Mouse (Mus musculus): ENCODE measurements at regions not wholly inside any gene's neighbourhood (a gene's known extent, or its start where the extent isn't known, plus 50 kb on each side); places are given as distances from the start of the nearest gene placed in this dataset.
"Not testable (repeated sequence)": the region's sequence is repeated elsewhere in the genome, so short reads cannot be mapped to it uniquely, and the experiment has no call there.

DNA sequence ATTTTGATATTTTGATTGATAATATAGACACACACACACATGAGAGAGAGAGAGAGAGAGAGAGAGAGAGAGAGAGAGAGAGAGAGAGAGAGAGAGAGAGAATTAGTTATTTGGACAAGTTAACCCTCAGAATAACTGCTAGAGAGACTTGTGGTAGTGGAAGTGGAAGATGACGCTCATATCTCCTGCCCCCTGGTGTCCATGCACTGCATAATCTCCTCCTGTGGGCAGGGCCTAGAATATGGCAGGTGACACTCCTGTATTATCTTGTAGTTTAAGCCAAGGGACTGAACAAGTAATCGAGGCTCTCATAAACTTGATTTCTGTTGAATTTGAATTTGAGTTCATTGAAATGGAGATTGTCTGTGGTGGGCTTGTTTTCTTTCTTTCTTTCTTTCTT is 663.5 kb upstream of the Olfr1507 start:
- not testable (repeated sequence) for TF ChIP-seq CTCF, EP300 (IDR thresholded peaks at IDR 0.05)

Data from lung, postnatal 0 days (tissue).